Mouse (Mus musculus) 3134 (cell line): ENCODE results near the gene Tmem266.

Source experiments
- DNase-seq: peaks from one replicate; pipeline ENCODE4 v3.0.0-alpha.2; 2011; ENCODE audit warnings: low spot score; ENCODE audit not compliant: insufficient read length; ENCODE audit errors: extremely low read depth

Tmem266 gene

GRCm38 (mm10) chr9:55328151-55328918, 1.6 kb downstream of the Tmem266 start:
- no peak for DNase-seq

GRCm38 (mm10) chr9:55329401-55329800, 2.7 kb downstream of the Tmem266 start:
- no peak for DNase-seq

GRCm38 (mm10) chr9:55332476-55332875, 5.8 kb downstream of the Tmem266 start:
- no peak for DNase-seq

- no peak for DNase-seq
Measured at GRCm38 (mm10) chr9:55332949-55333348, 6.2 kb downstream of the Tmem266 start.

- no peak for DNase-seq
Measured at GRCm38 (mm10) chr9:55344165-55344564, 17.5 kb downstream of the Tmem266 start.

GRCm38 (mm10) chr9:55345332-55345731, 18.6 kb downstream of the Tmem266 start:
- DNase-seq, result no peak

GRCm38 (mm10) chr9:55348664-55349063, 22.0 kb downstream of the Tmem266 start:
- DNase-seq, result no peak

GRCm38 (mm10) chr9:55354686-55355085, 28.0 kb downstream of the Tmem266 start:
- DNase-seq, result no peak

- DNase-seq, result no peak
Measured at GRCm38 (mm10) chr9:55355270-55355834, 28.6 kb downstream of the Tmem266 start.

- no peak for DNase-seq
Measured at GRCm38 (mm10) chr9:55357164-55357563, 30.5 kb downstream of the Tmem266 start.

- no peak for DNase-seq
Measured at GRCm38 (mm10) chr9:55360372-55360771, 33.7 kb downstream of the Tmem266 start.

GRCm38 (mm10) chr9:55360861-55361260, 34.1 kb downstream of the Tmem266 start:
- DNase-seq, result no peak

- DNase-seq, result peak; percentile 60
Measured at GRCm38 (mm10) chr9:55361969-55362368, 35.3 kb downstream of the Tmem266 start.

- DNase-seq, result no peak
Measured at GRCm38 (mm10) chr9:55363707-55364106, 37.0 kb downstream of the Tmem266 start.

- DNase-seq, result no peak
Measured at GRCm38 (mm10) chr9:55368011-55368410, 41.3 kb downstream of the Tmem266 start.

GRCm38 (mm10) chr9:55371908-55372307, 45.2 kb downstream of the Tmem266 start:
- DNase-seq, result no peak

GRCm38 (mm10) chr9:55377603-55378250, 51.0 kb downstream of the Tmem266 start:
- no peak for DNase-seq

GRCm38 (mm10) chr9:55381456-55381855, 54.7 kb downstream of the Tmem266 start:
- DNase-seq, result no peak

GRCm38 (mm10) chr9:55382441-55382840, 55.7 kb downstream of the Tmem266 start:
- no peak for DNase-seq

- no peak for DNase-seq
Measured at GRCm38 (mm10) chr9:55386117-55386516, 59.4 kb downstream of the Tmem266 start.

- no peak for DNase-seq
Measured at GRCm38 (mm10) chr9:55387862-55388505, 61.3 kb downstream of the Tmem266 start.
